ENCODE assay signal across 7 mouse cellular contexts in genomic region chr2:31670551-31671035, GRCm38 (mm10). TPM values are rescaled to one million over a fixed set of nuclear protein-coding genes. Genes with fewer than 3 reads are reported as not detected.
DNase-seq lines count a peak whose midpoint lies in the region; ATAC-seq lines count a peak whose summit lies in the region.

Gene Exosc2, plus strand, starts transcription at chr2:31670715.

- H3K36me3 ChIP-seq in embryonic facial prominence, embryonic 12.5 days = peaks cover 34% of the 10 kb centered on the region
- peaks cover 11% of the 10 kb centered on the region; the same call in 1 of the 2 replicates for H3K36me3 ChIP-seq in limb, embryonic 11.5 days (ENCODE audit: control insufficient read depth, insufficient read depth, low read length)
- H3K36me3 ChIP-seq in midbrain, embryonic 14.5 days (ENCODE audit: control insufficient read depth, insufficient read depth, low read length) = peaks cover 31% of the 10 kb centered on the region

- peak; percentile 92 for ATAC-seq in embryonic facial prominence, embryonic 12.5 days (ENCODE audit: insufficient number of reproducible peaks, insufficient read depth, low FRiP score, low TSS enrichment)
- ATAC-seq in limb, embryonic 11.5 days (ENCODE audit: insufficient number of reproducible peaks, low FRiP score, low TSS enrichment, low read depth) = peak; percentile 93
- ATAC-seq in midbrain, embryonic 14.5 days (ENCODE audit: low FRiP score, low TSS enrichment) = peak; percentile 94

- H3K27me3 ChIP-seq in embryonic facial prominence, embryonic 12.5 days = no peaks in the 10 kb centered on the region
- no peaks in the 10 kb centered on the region for H3K27me3 ChIP-seq in limb, embryonic 11.5 days (ENCODE audit: control insufficient read depth, insufficient read depth, low read length)
- H3K27me3 ChIP-seq in midbrain, embryonic 14.5 days (ENCODE audit: control insufficient read depth, insufficient read depth, low read length) = peaks cover 4% of the 10 kb centered on the region; the same call in 1 of the 2 replicates

- peak within 1 kb of the TSS; percentile 66 for H3K4me3 ChIP-seq in embryonic facial prominence, embryonic 12.5 days
- peak within 1 kb of the TSS; percentile 83 for H3K4me3 ChIP-seq in limb, embryonic 11.5 days (ENCODE audit: low read depth, low read length)
- H3K4me3 ChIP-seq in midbrain, embryonic 14.5 days (replicated peaks; ENCODE audit: low read depth, low read length) = peak within 1 kb of the TSS; percentile 68

- H3K4me1 ChIP-seq in embryonic facial prominence, embryonic 12.5 days = peaks cover 10% of the 10 kb centered on the region
- 0 out of 2 replicates have a peak, but pooled peaks cover 6% of the 10 kb centered on the region for H3K4me1 ChIP-seq in limb, embryonic 11.5 days (ENCODE audit: control insufficient read depth, insufficient read depth, low read length)
- H3K4me1 ChIP-seq in midbrain, embryonic 14.5 days (ENCODE audit: control insufficient read depth, insufficient read depth, low read length) = peaks cover 4% of the 10 kb centered on the region; the same call in 1 of the 2 replicates

- peak within 1 kb of the TSS; percentile 75; the same call in 1 of the 2 replicates for H3K27ac ChIP-seq in embryonic facial prominence, embryonic 12.5 days
- H3K27ac ChIP-seq in limb, embryonic 11.5 days (replicated peaks; ENCODE audit: low read depth, low read length) = no peak within 1 kb of the TSS
- no peak within 1 kb of the TSS for H3K27ac ChIP-seq in midbrain, embryonic 14.5 days (replicated peaks; ENCODE audit: low read depth, low read length)

- H3K9me3 ChIP-seq in embryonic facial prominence, embryonic 12.5 days = no peaks in the 10 kb centered on the region
- no peaks in the 10 kb centered on the region for H3K9me3 ChIP-seq in limb, embryonic 11.5 days (ENCODE audit: control insufficient read depth, low read length)
- H3K9me3 ChIP-seq in midbrain, embryonic 14.5 days (ENCODE audit: control insufficient read depth, low read length) = no peaks in the 10 kb centered on the region

- peak within 1 kb of the TSS; percentile 72 for H3K9ac ChIP-seq in embryonic facial prominence, embryonic 12.5 days
- H3K9ac ChIP-seq in limb, embryonic 11.5 days (ENCODE audit: low read length) = peak within 1 kb of the TSS; percentile 88
- H3K9ac ChIP-seq in midbrain, embryonic 14.5 days (replicated peaks; ENCODE audit: low read length) = peak within 1 kb of the TSS; percentile 72

- peak within 1 kb of the TSS; percentile 55 for H3K4me2 ChIP-seq in embryonic facial prominence, embryonic 12.5 days (replicated peaks)
- H3K4me2 ChIP-seq in limb, embryonic 11.5 days (ENCODE audit: low read depth, severe bottlenecking) = peak within 1 kb of the TSS; percentile 75
- peak within 1 kb of the TSS; percentile 92 for H3K4me2 ChIP-seq in midbrain, embryonic 14.5 days (ENCODE audit: low read length)

- DNase-seq in adrenal gland, postnatal 25 days = peak; percentile 85
- peak; percentile 100 for DNase-seq in heart, adult 11 months
- peak; percentile 91 for DNase-seq in kidney, adult 18-20 months
- DNase-seq in limb, embryonic 11.5 days (ENCODE audit: low spot score) = peak; percentile 88
- DNase-seq in midbrain, embryonic 14.5 days = peak; percentile 97
- peak; percentile 78 to 80 for DNase-seq in spleen, adult 18-20 months

- WGBS in embryonic facial prominence, embryonic 12.5 days = 1% methylated on average over 27 of the region's 27 CpGs
- under 1% methylated on average over 27 of the region's 27 CpGs for WGBS in limb, embryonic 11.5 days
- under 1% methylated on average over 27 of the region's 27 CpGs for WGBS in midbrain, embryonic 14.5 days

RNA-seq across cellular contexts. Expression of gene Exosc2, which starts in this region (rescaled TPM):
- 23.6 and 25.7 TPM in 2 replicates for total RNA-seq in adrenal gland, postnatal 25 days (2021)
- polyA plus RNA-seq in embryonic facial prominence, embryonic 12.5 days (2016; fragmentation: Nextera tagmentation; extraction: Ambion mirVana) = 79.6 and 79.7 TPM in 2 replicates
- 86.2 and 91.5 TPM in 2 replicates for polyA plus RNA-seq in limb, embryonic 11.5 days (2014; fragmentation: Nextera tagmentation; extraction: Ambion mirVana)
- polyA plus RNA-seq in midbrain, embryonic 14.5 days (2014; fragmentation: Nextera tagmentation; extraction: Ambion mirVana) = 31.1 and 33.9 TPM in 2 replicates
